Mouse (Mus musculus) thymus, postnatal 10 days (tissue): ENCODE data around the gene Hspa1b.
"Not testable (repeated sequence)": the region's sequence is repeated elsewhere in the genome, so short reads cannot be mapped to it uniquely, and the experiment has no call there.

Experiments
- DNase-seq, 2 experiments: peaks; one replicate each; pipeline ENCODE4 v3.0.0; 2021; ENCODE audit warnings: low spot score in 2 of 2

Gene Hspa1b

GRCm38 (mm10) chr17:34959130-34959778 is at the start of gene Hspa1b:
TSS of gene Hspa1b (minus strand) at chr17:34959238.
- DNase-seq = peak; percentile 59 to 63

GRCm38 (mm10) chr17:35007387-35007991 is 48.5 kb upstream of the Hspa1b start:
- no peak for DNase-seq

DNA sequence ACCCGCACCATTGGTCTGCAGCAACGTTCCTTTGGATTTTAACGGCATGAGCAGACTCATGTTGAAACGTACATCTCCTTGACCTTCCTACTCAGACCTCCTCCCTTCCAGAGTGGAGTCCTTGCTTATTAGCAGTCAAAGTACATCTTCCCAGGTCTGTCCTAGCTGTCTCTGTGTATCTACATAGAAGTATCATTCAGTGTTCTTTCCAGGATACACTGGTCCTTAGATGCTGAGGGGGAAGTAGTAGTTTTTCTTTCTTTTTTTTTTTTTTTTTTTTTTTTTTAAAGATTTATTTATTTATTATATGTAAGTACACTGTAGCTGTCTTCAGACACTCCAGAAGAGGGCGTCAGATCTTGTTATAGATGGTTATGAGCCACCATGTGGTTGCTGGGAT is 46.9 kb upstream of the Hspa1b start:
- DNase-seq = not testable (repeated sequence)

GRCm38 (mm10) chr17:35005158-35005557 is 46.1 kb upstream of the Hspa1b start:
- DNase-seq = no peak

- no peak for DNase-seq
These were observed 45.2 kb upstream of the Hspa1b start for GRCm38 (mm10) chr17:35004075-35004717.

GRCm38 (mm10) chr17:35003022-35003838 is 44.2 kb upstream of the Hspa1b start:
- DNase-seq = no peak

GRCm38 (mm10) chr17:35002153-35002865 is 43.3 kb upstream of the Hspa1b start:
- no peak for DNase-seq

DNA sequence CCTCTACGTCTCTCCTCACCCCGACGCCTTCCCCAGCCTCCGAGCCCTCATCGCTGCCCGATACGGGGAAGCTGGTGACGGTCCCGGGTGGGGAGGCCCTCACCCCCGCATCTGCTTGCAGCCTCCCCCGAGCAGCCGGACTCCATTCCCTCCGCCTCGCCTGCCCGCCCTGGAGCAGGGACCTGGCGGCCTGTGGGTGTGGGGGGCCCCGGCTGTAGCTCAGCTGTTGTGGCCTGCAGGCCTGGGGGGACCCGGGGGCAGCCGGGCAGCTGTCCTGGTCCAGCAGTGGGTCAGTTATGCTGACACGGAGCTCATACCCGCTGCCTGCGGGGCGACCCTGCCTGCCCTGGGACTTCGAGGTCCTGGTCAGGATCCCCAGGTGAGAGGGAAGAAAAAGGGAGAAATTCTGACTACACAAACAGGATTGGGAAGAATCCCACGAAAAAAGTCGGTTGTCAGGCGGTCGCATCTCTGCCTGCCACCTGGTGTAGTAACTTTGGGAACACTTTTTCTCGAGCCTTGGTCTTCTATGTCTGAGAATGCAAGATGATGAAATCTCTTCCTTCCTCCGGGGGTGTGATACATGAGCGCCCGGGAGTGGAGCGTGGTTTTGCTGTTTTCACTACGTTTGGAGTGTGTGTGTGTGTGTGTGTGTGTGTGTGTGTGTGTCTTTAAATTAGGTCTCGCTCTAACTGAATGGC is 42.6 kb upstream of the Hspa1b start:
- no peak for DNase-seq

DNA sequence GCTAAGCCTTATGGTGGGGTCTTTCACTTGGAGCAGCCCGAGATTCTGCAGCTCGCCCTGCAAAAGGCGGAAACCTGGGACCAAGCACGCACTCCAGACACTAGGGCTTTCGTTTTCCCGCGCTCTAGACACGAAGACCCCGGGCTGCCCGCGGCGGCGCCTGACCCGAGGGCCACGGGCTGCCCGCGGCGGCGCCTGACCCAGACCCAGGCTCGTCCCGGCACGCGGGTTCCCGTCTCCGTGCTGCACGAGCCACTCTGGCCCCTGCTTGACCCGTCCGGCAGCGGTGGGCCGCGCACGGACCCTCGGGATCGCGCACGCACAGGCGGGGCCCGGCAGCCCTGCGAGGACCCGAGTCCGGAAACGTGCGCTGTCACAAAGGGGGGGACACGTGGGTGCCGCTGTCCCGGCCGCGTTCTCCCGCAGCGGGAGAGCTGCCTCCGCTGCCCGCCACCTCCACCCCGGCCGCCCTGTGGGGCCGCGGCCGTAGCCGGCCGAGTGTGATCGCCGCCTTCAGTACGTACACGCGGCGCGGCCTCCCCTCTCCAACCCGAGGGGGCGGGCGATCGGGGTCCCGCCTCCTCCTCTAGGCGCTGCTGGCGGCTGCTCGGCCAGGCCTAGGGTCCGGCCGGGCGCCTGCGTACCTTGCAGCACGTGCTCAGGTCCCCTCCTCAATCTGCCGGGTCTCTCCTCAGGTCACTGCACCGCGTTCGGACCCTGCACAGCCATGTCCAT is 41.8 kb upstream of the Hspa1b start, which contains the start of gene Vars:
Gene Vars (plus strand): TSS at position 271 of the 735 bp plus-strand sequence.
- DNase-seq = peak; percentile 69 to 78

GRCm38 (mm10) chr17:34999871-35000716 is 41.1 kb upstream of the Hspa1b start:
- DNase-seq = peak in 1 of 2 experiments; percentile 41

GRCm38 (mm10) chr17:34998526-34999430 is 39.7 kb upstream of the Hspa1b start:
- DNase-seq = no peak

- DNase-seq = no peak
These were observed 38.1 kb upstream of the Hspa1b start for GRCm38 (mm10) chr17:34997142-34997483.

- DNase-seq = no peak
These were observed 37.5 kb upstream of the Hspa1b start for GRCm38 (mm10) chr17:34996411-34997141.

GRCm38 (mm10) chr17:34995927-34996326 is 36.9 kb upstream of the Hspa1b start:
- not testable (repeated sequence) for DNase-seq

GRCm38 (mm10) chr17:34995192-34995591 is 36.2 kb upstream of the Hspa1b start:
- DNase-seq = not testable (repeated sequence)

GRCm38 (mm10) chr17:34994751-34995150 is 35.7 kb upstream of the Hspa1b start:
- DNase-seq = no peak

GRCm38 (mm10) chr17:34984218-34984617 is 25.2 kb upstream of the Hspa1b start:
- DNase-seq = peak in 1 of 2 experiments; percentile 27
